Mouse (Mus musculus): ENCODE results near the gene Prpf31.
"Not testable (repeated sequence)": the region's sequence is repeated elsewhere in the genome, so short reads cannot be mapped to it uniquely, and the experiment has no call there.

Gene Prpf31

DNA sequence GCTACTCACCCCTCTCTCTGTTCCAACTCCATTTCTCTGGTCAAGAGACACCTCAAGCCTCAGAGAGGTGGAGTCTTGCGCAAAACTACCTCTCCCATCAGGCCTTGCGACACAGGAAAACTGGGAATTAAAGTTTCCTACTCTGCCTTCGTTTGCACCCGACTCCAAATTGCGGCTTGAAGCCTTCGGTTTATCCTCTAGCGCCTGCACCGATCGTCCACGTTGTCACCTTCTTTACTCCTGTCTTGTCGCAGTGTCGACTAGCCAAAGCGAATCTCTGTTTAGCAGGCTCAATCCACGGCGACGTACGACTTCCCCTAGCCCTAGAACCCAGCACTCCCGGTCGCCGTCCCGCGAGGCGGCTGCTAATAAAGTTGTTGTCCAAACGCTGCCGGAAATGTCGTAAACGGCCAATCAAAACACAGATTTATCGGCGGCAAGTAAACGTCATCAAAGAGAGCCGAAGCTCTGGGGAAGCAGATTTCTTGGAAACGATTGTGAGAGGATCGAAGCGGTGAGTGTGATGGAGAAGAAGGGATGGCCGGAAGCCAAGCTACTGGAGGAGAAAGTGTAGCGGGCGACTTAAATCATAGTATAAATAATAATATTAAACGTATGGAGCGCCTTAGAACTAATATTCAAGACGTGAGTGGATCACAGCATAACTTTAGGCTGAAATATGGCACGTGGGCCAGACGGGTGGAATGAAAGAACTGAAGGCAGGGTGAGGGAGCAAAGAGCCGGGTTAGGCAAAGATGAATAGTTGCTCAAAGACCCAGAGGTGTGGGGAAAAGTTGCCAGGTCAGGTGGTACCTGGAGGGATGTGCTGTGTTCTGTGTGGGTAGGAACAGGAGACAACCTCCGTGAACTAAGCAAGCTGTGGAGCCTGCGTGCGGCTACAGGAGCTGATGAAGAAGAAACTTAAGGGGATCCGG, at the start of gene Prpf31, which contains the start of gene Tfpt:
Prpf31 (plus strand) TSS at position 443 of the 935 bp plus-strand sequence.
Tfpt (minus strand) TSS at position 387 of the 935 bp plus-strand sequence.
- peak; percentile 95 to 96 for DNase-seq (ENCODE audit: low spot score in 2 of 2)

- DNase-seq (ENCODE audit: low spot score in 2 of 2) = no peak
Observed at GRCm38 (mm10) chr7:3580029-3580428, 49.8 kb upstream of the Prpf31 start.

- DNase-seq (ENCODE audit: low spot score in 2 of 2) = no peak
Observed at GRCm38 (mm10) chr7:3585763-3586162, 44.0 kb upstream of the Prpf31 start.

DNA sequence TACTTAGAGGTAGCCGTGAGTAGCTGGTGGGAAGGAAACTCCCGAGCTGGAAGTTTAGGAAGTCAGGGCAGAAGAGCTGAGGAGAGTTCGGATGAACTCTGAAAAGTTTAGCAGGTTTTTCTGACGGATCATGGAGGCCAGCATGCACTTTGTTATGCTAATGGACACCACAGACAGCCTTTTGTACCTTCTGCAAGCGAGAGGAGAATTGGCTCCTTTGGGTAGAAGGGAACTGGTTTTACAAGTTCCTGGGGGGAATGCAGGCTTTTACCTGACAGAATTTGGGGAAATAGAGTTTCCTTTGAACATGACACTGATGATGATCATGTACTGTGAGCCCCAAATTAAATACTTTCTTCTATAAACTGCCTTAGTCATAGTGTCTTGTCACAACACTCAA, 43.5 kb upstream of the Prpf31 start:
- DNase-seq (ENCODE audit: low spot score in 2 of 2) = no peak

- no peak for DNase-seq (ENCODE audit: low spot score in 2 of 2)
Observed at GRCm38 (mm10) chr7:3587292-3587691, 42.5 kb upstream of the Prpf31 start.

- no peak for DNase-seq (ENCODE audit: low spot score in 2 of 2)
Observed at GRCm38 (mm10) chr7:3590550-3590949, 39.2 kb upstream of the Prpf31 start.

DNA sequence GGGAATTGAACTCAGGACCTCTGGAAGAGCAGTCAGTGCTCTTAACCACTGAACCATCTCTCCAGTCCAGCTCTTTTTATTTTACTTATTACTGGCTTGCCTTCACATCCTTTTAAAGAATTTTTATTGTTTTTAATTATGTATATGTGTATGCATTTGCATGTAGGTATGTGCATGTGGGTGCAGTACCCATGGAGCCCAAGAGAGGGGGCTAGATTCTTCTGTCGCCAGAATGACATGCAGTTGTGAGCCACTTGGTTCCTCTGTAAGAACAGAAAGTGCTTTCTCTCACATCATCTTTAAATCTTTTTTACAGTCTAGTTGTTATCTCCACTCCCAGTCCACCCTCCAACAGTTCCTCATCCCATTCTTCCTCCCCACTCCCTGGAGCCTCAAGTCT, 38.3 kb upstream of the Prpf31 start:
- no peak for DNase-seq (ENCODE audit: low spot score in 2 of 2)

- no peak for DNase-seq (ENCODE audit: low spot score in 2 of 2)
Observed at GRCm38 (mm10) chr7:3593855-3594254, 35.9 kb upstream of the Prpf31 start.

GRCm38 (mm10) chr7:3594686-3595085, 35.1 kb upstream of the Prpf31 start:
- DNase-seq (ENCODE audit: low spot score in 2 of 2) = no peak

DNA sequence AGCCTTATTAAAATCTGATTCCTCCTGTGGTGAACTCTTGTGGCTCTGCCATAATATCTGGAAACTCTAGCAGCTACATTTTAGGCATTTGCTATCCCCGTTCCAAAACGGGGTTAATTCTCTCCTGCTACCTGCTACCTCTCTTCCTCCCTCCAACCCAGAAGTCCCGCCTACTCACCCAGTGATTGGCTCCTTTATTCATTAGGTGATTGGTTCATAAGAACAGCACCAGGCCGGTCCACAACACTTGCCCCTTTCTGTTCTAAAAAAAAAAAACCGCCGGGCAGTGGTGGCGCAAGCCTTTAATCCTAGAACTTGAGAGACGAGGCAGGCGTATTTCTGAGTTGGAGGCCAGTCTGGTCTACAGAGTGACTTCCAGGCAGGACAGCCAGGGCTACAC, 34.6 kb upstream of the Prpf31 start:
- no peak for DNase-seq (ENCODE audit: low spot score in 2 of 2)

DNA sequence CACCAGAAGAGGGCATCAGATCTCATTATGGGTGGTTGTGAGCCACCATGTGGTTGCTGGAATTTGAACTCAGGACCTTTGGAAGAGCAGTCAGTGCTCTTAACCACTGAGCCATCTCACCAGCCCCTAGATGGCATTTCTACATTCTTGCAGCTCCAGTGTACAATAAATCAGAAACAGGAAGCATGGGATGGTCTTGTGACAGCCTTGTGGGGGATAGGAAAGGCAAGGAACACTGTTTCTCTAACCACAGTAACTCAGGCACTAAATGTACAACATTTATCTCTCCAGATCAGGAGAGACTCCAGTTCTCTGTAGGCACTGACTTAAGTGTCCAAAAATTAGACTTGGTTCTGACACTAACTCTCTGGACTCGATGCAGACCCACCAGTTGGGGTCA, 32.0 kb upstream of the Prpf31 start:
- not testable (repeated sequence) for DNase-seq (ENCODE audit: low spot score in 2 of 2)

GRCm38 (mm10) chr7:3601119-3601518, 28.7 kb upstream of the Prpf31 start:
- peak; percentile 78 to 80 for DNase-seq (ENCODE audit: low spot score in 2 of 2)

DNA sequence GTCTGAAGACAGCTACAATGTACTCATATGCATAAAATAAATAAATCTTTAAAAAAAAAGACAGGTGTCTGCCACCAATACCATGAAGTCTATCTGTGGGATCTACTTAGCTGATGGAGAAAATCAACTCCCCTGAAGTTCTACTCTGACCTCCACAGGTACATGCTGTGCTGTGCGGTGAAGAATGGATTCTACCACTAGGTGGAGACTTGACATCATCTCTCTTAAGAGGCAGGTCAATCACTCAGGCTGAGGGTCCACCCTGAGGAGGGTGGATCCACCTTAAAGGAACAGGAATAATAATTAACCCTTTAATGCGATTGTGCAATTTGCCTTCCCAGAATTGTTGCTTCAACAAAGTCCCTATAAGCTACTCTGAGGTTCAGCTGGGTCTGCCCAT, 23.0 kb upstream of the Prpf31 start:
- DNase-seq (ENCODE audit: low spot score in 2 of 2) = no peak

DNA sequence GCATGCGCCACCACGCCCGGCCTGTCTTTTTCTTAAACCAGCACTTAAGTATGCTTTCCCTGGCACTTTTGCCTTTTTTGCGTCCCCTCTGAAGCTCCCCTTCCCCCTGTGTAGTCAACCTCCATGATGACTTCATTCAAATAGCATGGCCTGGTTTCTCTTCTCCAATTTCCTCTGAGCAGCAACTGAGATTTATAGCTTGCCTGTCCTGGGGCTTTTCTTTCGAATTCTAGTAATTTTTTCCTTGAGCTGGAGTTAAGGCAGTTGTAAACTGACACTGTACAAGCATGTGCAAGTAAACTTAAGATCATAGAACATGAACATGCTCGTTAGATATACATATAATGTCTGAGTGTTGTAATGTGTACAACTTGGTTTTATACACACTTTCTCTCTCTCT, 22.4 kb upstream of the Prpf31 start:
- no peak for DNase-seq (ENCODE audit: low spot score in 2 of 2)

DNA sequence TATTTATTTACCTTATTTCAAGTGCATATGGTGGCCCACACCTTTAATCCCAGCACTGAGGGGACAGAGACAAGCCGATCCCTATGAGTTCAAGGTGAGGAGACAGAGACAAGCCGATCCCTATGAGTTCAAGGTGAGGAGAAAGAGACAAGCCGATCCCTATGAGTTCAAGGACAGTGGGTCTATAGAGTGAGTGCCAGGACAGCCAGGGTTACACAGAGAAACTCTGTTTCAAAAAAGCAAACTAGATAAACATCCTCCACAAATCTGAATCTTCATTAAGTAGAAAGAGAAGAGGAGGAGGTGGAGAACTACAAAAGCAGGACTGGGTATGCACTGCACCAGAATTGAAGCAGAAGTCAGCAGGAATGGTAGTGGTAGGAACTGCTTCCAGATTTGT, 21.1 kb upstream of the Prpf31 start:
- no peak for DNase-seq (ENCODE audit: low spot score in 2 of 2)

DNA sequence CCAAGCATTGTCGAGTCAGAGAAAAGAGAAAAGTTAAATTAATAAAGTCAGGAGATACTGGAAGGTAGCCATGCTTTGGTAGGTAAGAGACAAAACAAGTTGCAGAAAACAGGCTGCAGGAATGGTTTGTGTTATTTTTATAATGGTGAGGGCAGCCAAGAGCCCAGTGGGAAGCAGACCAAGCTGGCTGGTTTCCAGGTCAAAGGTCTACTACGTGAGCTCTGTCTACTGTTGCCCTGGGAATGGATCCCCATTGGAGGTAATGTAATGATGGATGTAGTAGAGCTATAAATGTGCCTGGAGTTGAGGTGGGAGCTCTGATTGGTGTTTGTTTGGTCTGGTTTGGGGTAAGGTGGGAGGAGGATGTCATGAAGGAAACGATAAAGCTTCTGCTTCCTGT, 20.7 kb upstream of the Prpf31 start:
- DNase-seq (ENCODE audit: low spot score in 2 of 2) = no peak

- no peak for DNase-seq (ENCODE audit: low spot score in 2 of 2)
Observed at GRCm38 (mm10) chr7:3610437-3610836, 19.3 kb upstream of the Prpf31 start.

DNA sequence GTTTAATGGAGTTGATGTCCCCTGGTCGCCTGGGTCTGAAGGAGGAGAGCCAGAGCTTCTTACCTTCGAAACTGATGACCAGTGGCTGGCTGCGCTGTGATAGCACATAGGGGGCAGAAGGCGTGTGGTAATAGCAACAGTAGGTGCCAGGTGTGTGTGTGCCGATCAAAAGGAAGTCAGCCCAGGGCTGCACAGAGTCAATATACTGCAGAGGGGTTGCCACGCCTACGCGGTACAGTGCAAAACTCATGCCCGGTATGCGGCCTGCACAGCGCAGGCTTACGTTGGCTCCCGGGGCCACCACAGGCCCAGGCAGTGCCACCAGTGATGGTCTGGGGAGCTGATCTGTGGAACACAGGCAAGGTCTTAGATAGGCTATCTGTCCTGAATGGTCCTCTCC, 18.8 kb upstream of the Prpf31 start:
- DNase-seq (ENCODE audit: low spot score in 2 of 2) = no peak

DNA sequence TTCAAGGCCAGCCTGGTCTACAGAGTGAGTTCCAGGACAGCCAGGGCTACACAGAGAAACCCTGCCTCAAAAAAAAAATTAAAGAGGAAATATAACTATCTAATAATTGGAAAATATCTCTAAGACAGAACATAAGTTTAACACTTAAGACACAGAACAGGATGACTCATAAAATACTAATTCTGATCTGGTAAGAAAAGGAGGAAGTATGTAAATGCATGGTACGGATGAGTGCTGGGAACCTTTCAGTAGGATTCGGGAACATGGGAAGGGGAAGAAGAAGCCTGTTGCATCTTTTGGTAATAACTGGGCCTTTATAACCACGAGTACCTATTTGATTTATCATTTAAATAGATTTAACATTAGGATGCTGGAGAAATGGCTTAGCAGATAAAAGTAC, 15.8 kb upstream of the Prpf31 start:
- DNase-seq (ENCODE audit: low spot score in 2 of 2) = no peak

DNA sequence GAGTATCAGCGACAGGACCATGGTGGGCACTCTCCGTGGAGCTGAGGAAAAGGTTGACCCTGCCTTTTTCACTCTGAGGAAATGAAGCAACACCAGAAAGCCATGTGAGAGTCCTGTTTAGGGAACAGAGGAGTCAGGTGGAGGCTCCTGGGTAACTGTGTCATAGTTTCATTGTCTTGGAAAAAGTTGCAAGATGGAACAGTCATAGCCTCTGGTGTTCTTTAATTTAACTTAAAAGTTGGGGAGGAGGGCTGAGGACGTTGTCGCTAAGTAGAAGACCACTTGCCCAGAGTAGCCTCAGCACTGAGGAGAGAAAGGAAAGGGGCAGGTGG, 13.8 kb upstream of the Prpf31 start, which contains the start of gene Oscar:
Oscar (minus strand) TSS at position 101 of the 332 bp plus-strand sequence.
- no peak for DNase-seq (ENCODE audit: low spot score in 2 of 2)

GRCm38 (mm10) chr7:3616389-3617241, 13.2 kb upstream of the Prpf31 start:
- DNase-seq (ENCODE audit: low spot score in 2 of 2) = peak; percentile 57 to 65

DNA sequence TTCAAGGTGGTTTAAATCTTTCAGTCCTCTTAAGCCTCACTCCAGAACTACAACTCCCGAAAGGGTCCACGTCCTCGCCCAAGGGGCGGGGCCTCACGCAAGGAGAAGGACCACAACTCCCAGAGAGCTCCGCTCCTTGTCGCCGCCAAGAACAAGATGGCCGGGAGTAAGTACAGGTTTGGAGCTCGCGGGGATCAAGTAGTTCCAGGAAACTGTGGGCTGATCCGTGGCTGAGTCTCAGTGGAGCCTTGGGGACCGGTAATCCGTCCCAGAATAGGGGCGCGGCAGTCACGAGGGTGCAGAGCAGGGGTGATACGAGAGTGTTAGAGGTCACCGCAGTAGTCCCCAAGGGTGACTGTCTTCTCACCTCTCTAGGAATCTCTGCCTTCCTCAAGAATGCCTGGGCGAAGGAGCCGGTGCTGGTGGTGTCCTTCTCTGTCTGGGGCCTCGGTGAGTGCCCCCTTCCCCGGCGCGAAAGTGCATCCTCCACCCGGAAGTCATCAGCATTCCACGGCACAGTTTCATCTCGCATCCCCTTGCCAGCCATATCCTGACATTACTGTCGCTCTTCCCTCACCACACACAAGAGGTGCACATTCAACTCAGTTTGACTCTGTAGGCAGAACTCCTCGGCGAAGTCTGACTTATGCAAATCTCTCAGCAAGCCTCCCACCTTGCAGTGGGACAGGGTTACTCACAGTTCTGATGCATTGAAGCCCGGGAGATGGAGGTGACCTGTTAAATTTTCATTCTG, 12.4 kb upstream of the Prpf31 start, which contains the start of gene Ndufa3:
Ndufa3 (plus strand) TSS at position 132 of the 754 bp plus-strand sequence.
- DNase-seq (ENCODE audit: low spot score in 2 of 2) = peak; percentile 87 to 88
